Mouse (Mus musculus): ENCODE data around the gene Gm45623.

Gm45623 gene

DNA sequence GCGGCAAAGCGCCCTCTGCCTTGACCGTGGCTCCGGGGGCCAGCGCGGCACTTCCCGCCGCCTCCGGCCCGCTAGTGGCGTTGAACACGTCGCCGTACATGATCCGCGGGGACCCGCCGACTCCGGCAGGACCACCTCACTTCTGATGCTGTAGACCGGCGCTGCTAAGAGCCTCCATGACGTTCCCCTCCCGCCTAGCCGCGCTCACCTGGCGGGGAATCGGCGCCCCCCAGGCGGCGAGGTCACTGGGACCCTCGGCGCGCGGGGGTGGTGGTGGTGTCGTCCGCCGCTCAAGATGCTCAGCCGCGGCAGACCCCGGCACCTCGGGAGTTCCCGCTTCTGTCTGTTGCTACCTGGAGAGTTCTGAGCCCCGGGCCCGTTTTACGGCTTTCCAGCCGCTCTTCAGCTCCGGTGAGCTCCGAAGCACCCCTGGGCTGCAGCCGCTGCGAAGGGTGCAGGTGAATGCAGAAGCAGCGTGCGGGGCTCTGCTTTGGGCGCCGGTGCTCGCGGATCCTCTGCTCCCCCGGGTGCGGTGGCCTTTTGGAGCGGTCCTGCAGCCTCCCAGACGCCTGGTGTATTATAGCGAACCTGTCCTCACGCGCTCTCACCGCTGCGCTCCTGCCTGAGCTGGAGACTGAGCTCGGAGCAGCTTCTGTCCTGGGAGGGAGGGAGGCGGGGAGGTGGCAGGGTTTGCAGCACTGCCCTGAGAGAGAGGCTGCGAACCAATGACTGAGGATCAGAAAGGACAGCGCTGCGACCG lies at the start of gene Gm45623:
Gene Gm45623, minus strand, starts transcription at position 636 of the 760 bp plus-strand sequence.
- no peak for DNase-seq (ENCODE audit: low spot score in 2 of 2)

DNA sequence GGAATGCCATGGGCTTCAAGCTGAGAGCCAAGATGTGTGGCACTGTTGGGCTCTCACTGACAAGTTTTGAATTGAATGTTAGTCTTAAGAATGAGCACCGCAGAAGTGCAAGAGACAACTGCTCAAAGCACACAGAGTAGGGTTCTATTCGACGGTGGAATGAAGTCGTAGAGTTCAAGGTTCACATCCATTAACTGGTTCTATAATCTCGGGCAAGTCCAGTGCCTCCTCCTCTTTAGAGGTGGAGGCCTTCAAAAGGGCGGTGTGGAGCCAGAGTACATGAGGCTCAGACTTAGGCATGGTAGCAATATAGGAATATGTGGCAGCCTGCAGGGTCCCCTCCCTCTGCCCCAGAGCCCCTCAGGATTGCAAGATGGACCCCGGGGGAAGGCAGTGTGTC lies 43.8 kb upstream of the Gm45623 start:
- no peak for DNase-seq (ENCODE audit: low spot score in 2 of 2)

DNA sequence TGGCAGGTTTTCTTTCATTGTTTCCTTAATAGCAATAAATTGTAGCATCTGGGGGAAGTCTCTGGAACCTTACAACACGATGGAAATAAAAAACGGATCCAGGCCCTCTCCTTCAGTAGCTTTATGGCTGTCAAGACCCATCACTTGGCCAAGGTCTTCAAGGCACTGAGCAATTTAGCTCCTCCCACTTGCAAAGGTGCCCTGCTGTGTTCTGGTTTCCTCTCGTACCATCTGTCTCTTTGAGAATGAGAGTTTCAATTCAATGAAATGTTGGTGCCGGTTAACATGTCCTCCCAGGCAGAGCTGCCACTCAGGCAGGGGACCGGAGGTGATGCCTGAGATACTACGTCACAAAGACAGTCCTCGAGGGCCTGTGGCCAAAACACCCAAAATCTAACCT lies 41.9 kb upstream of the Gm45623 start:
- DNase-seq (ENCODE audit: low spot score in 2 of 2): no peak

DNA sequence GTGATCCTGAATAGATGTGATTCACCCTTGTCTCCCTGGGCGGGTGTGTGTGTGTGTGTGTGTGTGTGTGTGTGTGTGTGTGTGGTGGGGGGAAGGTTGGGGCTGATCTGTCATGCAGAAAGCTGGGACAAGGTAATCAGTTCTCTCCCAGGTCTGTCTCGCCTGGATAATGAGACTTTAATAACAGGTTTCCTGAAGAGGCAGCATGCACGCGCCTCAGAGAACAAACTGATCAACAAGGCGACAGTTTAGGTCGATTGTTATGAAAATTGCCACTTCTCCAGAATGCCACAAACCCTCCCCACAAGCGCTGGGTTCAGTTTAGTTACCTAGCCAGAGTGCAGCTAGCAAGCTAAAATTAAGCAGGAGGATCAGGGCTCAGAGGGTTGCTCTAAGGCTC lies 40.8 kb upstream of the Gm45623 start:
- DNase-seq (ENCODE audit: low spot score in 2 of 2): no peak

DNA sequence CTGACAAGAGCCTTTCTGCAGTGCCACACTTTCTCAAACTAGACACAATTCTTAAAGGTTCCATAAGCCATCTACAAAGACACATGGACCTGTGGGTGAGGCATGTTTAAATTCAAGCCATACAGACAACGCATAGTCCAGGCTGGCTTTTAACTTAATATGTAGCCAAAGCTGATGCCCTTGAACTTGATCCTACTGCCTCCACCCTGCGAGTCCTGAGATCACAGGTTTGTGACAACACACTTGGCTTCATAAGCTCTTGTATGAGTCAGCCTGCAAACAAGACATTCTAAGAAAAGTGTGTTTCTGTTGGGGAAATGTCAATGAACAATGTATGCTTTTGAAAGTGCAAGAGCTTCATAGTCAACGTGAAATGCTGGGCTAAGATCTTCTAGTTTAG lies 39.2 kb upstream of the Gm45623 start:
- DNase-seq (ENCODE audit: low spot score in 2 of 2): no peak

DNA sequence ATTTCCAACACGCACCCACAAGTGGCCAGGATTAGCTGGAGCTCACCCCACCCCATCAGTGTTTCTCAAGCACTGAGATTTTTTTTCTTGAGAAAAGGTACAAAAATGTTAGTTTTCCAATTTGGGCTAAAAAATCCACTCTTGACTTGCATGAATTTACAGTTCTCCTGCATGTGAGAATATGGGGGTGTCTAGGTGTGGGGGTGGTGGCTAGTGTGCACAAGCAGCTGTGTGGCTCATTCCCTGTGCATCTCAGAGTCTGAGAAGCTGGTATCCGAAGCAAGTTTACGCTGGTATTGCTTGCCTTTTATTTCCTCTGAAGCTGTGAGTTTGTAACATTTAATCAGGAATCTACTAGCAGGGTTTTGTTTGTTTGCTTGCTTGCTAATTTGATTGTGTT lies 37.1 kb upstream of the Gm45623 start:
- DNase-seq (ENCODE audit: low spot score in 2 of 2): no peak

DNA sequence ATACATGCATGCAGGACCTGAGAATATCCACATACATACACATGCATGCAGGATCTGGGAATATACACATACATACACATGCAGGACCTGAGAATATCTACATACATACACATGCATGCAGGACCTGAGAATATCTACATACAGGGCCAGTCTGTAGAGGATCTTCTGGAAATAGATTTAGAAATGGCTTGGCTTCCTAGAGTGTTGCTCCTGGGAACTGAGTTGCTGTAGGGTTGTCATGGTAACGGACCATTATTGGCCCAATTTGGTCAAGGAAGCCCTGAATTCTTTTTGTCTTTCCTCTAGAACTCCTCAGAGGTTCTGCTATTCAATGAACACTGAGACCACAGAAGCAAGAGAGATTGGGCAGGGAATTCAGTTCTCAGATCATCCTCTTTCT lies 29.0 kb upstream of the Gm45623 start:
- DNase-seq (ENCODE audit: low spot score in 2 of 2): no peak

DNA sequence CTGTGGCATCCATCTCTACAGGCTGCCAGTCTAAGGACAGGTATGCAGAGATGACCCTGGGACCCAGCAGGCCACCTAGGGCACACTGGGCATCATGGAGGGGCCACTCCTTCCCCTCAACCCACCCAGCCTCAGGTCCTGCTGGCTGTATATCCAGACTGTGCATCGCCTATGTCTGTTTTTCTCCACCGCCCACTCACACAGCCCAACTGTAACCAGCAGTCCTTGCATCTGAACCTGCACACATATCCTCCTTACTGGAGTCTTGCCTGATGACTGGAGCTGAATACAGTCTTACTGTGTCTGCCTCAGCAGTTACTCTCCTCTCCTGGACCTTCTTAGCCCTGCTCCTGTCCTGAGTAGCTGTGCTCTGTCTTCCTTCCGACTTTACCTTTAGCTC lies 28.1 kb upstream of the Gm45623 start:
- DNase-seq (ENCODE audit: low spot score in 2 of 2): no peak

DNA sequence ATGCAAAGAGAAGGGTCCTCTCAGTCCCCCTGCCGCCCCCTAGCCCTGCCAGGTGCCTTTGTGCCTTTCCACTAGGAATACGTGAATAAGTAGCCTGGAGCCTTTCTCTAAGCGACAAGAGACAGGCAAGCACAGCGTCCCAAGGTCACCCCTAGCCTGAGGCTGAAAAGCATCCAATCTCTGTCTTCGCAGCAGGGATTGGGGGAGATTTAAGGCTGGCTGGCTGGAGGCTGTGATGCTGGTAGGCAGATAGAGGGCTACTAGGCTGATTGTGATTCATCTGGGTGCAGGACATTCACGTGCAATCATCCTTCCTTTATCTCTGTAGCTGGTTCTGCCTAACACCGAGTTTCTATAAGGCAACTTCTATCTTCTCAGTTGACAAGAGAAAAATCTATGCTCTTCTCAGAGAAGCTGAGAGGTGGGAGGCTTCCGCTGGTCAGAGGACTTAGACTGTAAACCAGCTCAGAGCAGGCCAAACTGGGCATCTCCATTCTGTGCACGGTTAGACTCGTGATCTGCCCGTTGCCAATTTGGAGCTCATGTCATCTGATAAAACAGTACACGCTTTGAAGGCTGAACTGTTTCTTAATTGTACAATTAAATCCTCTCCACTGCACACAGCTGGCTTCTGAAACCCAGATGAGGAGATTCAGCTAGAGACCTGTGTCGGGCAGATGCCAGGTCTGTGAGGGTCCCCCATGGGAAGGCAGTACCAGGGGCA lies 27.3 kb upstream of the Gm45623 start:
- DNase-seq (ENCODE audit: low spot score in 2 of 2): no peak

DNA sequence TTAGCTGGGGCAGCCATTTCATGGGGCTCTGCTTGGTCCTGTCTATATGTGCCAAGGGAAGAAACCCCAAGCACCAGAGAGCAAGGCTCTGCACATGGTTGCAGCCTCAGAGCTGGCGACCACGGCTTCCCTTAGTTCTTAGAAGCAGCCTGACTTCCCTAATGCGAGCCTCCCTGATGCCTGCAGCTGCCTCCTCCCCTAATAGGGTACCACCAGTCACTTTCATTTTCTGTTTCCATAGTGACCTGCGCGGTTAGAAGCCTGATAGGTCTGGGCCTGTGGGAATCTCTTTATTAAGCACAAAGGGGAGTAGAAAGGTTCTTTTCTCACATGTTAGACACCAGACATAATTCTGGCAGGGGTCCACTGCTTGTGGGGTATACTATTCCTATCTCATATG lies 20.7 kb upstream of the Gm45623 start:
- DNase-seq (ENCODE audit: low spot score in 2 of 2): no peak

DNA sequence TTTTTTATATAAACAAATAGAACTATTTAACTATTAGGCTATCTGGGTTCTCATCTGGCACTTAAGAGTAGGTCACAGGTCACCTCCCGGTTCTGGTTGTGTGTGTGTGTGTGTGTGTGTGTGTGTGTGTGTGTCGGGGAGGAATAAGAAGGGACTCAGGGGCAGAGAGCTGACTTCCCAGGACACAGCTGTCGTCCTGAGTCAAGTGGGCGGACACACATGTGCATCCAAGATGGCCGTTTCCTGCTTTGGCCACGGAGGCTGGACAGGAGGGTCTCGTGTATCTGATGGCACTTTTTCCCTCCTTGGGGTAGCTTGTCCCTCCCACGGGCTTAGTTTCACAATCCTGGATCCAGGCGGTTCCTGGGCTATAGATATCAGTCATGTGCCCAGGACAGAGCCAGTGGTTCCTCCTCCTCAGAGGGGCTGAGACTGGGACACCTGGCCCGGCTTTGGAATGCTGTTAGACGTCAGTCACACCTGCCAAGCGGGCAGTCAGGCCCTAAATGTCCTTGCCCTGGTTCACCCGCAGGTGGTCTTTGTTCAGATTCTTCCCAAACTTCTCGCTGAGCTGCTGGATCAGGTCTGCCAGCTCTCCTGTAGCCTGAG lies 19.7 kb upstream of the Gm45623 start:
- no peak for DNase-seq (ENCODE audit: low spot score in 2 of 2)

DNA sequence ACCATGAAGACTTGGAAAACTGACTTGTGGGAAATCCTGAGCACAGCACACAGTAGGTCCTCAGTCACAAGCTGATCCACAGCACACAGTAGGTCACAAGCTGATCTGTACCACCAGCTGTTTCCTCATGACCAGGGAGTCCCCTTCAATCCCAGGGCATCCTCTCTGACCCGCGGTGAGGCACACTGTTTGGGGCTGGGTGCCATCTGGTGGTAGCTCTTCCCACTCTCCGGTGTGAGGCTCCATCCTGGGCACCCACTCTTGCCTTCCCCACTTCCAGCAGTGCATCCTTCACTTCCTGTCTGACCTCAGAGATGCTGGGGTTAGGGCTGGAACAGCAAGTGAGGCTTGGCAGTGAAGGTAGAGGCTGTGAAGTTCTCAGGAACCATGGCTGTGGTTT lies 19.0 kb upstream of the Gm45623 start:
- DNase-seq (ENCODE audit: low spot score in 2 of 2): no peak

DNA sequence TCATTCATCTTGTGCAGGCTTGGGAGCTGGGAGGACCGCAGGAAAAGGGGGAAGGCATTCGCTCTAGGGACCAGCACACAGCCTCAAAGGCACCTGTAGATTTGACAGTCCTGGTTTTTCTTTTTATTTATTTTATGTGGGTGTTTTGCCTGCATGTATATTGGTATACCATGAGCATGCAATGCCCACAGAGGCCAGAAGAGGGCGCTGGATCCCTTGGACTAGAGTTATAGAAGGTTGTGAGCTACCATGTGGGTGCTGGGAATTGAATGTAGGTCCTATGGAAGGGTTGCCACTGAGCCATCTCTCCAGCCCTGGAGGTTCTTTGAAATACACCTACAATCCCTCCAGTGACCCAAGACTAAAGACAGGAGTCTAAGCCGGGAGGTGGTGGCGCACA lies 17.2 kb upstream of the Gm45623 start:
- no peak for DNase-seq (ENCODE audit: low spot score in 2 of 2)

DNA sequence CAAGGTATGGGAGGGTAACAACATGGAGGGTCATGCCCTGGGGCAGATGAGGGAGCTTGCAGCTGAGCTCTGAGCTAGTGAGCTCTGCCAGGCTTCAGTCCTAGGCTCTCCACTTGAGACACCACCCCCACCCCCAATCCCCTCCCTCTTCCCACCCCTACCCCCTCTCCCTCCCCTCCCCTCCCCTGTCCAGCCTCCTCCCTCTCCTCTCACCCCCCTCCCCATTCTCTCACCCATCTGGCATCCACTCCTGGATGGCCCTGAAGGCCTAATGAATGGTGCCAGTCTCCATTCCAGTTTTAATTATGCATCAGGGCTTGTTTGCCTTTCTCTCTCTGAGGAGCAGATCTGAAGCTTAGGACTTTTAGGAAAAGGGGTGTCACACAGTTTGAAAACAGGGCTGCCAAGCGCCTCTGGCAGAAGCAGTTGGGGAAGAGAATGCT lies 16.5 kb upstream of the Gm45623 start:
- no peak for DNase-seq (ENCODE audit: low spot score in 2 of 2)

DNA sequence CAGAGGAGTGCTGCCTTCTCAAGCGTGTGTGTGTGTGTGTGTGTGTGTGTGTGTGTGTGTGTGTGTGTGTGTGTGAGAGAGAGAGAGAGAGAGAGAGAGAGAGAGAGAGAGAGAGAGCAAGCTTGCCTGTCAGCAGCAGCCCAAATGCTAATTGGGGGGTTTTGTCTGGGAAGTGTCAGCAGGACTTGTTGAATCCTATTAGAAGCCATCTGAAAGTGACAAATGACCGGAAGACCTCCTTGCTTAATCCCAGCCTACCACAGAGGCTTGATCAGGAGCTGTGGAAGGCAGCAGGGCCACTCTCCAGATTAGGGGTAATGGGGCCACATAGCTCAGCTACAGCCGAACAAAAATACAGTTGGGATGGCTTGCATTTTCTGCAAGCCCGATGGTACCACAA lies 15.8 kb upstream of the Gm45623 start:
- no peak for DNase-seq (ENCODE audit: low spot score in 2 of 2)

DNA sequence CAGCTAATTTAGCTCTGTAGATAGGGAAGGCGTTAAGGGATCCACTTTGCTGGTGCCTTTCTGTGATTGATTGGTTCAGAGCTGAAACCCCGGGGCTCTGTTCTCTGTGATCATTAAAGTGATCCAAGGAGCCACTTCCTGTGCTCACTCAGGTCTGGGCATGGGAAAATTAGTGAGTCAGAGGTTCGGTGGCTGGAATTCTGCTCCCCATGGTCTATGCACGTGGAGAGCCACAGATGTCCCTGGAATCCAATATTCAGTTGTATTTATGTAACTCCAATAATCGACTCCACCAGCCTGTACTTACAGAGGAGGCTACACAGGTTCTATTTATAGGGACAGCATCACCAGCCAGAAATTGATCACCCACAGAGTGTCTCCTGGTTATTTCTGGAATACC lies 12.6 kb upstream of the Gm45623 start:
- no peak for DNase-seq (ENCODE audit: low spot score in 2 of 2)

DNA sequence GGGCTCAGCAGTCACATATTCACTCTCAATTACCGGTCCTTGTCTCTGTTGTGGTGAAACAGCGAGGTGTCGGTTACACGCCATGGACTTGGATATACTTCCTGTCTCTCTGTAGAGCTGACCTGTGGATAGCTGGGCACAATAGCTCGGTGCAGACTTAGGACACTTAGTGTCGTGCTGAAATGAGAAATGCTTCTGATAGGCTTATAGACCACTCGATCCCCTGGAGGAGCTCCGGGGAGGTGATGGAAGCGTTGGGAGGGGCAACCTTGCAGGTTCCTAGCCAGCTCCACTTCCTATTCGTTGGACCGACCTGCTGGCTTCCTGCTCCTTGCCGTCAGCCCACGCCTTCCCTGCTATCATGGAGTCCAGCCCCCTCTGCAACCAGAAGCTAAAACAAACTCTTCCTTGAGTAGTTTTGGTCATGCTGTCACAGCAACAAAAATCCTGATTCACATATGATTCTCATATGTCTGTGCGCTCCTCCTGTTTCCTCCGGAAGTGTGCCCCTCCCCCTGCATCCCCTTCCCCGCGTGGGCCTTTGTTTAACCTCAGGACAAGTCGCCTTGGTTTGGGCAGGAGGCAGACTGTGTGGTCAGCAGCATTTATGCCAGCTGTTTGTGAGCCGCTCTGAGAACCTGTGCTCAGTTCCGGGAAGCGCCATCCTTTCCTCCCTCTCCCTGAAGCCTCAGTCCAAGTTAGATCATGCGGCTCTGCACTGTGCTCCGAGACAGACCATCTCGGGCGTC lies 11.8 kb upstream of the Gm45623 start:
- DNase-seq (ENCODE audit: low spot score in 2 of 2): no peak

DNA sequence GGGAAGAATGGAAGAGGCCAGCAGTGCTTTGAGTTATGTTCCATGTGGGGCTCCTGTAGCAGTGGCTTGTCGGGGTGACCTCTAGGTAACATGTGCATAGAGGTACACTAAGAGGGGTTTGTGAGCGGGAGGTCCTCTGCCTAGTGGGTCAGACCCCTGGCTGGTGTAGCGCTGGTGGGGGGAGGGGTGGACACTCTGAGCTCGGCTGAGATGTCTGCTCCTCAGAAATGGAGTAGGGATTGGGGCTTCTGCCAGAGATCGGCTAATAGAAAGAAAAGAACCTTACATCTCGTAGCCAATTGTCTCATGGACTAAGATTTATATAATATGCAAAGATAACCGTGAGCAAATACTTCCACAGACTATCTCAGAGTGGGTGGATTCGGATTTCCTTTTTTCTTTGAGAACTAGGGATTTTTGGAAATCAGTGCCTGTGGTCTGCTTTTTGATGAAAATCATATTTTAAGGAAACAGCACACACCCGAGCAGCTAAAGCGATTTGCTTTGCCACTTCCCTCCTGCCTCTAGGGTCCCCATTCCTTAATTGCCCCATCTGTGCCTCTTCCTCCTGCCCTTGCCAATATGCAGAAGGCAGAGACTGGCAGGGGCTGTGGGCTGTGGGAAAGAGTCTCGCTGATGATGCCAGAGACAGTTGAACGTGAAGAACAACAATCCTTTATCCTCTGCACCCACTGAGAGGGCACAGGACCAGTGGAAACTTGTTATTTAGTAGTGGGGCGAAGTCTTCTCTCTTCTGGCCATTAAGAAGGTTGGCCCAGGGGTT lies 9.0 kb upstream of the Gm45623 start:
- DNase-seq (ENCODE audit: low spot score in 2 of 2): no peak

DNA sequence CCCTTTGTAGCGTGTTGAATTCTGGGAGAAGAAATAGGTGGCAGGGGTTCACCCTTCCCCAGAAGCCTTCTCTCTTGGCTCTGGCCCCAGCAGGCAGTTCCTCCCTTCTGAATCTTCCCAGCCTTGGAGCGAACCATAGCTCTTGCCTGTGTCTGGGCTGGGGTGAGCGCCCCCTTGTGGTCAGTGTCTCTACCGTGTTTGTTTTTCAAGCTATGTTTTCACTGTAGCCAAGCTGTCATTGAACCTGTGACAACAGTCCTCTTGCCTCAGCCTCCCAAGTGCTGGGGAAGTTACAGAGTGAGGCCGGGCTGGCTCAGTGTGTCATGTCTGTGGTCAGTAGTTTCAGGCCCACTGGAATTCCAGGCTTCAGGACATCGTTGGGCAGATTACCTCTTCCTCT lies 4.9 kb upstream of the Gm45623 start:
- DNase-seq (ENCODE audit: low spot score in 2 of 2): peak in 1 of 2 experiments; percentile 69

DNA sequence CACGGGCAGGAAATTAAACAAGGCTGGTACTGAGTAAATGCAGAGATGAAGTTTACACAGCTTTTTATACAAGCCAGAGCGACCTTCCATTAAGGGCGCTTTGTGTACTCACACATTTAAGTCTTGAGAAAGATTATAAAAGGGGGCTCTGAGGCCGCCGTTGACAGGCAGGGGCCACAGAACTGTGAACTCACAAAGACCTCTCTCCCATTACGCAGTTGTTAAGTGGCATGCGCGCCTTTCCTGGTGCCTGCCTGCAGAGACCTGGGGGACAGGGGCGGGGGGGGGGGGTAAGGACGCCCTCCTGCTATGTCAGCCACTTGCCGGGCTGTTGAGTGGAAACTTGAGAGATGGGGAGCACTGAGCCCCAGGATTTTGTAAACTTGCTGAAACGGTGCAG lies 3.6 kb upstream of the Gm45623 start:
- DNase-seq (ENCODE audit: low spot score in 2 of 2): no peak

DNA sequence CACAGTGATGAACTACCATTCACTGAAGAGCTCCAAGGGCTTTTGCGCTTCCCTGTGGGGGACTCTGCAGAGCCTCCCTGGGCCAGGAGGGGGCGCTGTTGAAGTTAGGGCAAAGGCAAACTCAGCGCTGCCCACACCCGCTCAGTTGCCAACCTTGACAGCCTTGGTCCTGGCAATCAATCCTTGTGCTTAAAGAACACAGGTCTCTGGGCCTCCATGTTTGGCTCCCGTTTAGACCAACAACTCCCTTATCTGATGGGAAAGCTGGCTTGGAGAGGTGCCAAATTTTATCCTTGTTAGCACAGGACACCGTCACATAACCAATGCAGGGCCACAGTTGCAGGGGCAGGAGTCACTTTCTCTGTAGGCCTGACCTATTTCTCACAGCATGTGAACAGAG lies 2.2 kb upstream of the Gm45623 start:
- no peak for DNase-seq (ENCODE audit: low spot score in 2 of 2)
